Mouse (Mus musculus) embryonic facial prominence, embryonic 10.5 days (tissue): ENCODE measurements around the gene Capn7. TPM values are rescaled to one million over a fixed set of nuclear protein-coding genes. Genes with fewer than 3 reads are reported as not detected.

Experiments
- polyA plus RNA-seq: library from polyadenylated mRNA; unstranded; fragments of >200 nt; fragmentation: Nextera tagmentation; extraction: Ambion mirVana; gene quantifications from 2 replicates; pipeline ENCODE4 v1.2.1, GENCODE M21; 2016

The Capn7 gene
- polyA plus RNA-seq, 1 experiment from 2014 or later = 28.3 TPM

Other genes starting within 250 kb of the Capn7 start
- gene Smim4, start 207.7 kb upstream of the Capn7 start, polyA plus RNA-seq = 62.3 and 63.3 TPM in 2 replicates
- 589 and 605 TPM in 2 replicates for gene Nt5dc2, start 205.6 kb upstream of the Capn7 start, polyA plus RNA-seq
- 21.0 and 22.3 TPM in 2 replicates for gene Stab1, start 168.0 kb upstream of the Capn7 start, polyA plus RNA-seq
- gene Tnnc1, start 128.3 kb upstream of the Capn7 start, polyA plus RNA-seq = 3.0 and 6.2 TPM in 2 replicates
- 476 and 493 TPM in 2 replicates for gene Nisch, start 119.7 kb upstream of the Capn7 start, polyA plus RNA-seq
- gene Sema3g, start 118.8 kb upstream of the Capn7 start, polyA plus RNA-seq = 0.76 and 0.79 TPM in 2 replicates
- gene Phf7, start 85.3 kb upstream of the Capn7 start, polyA plus RNA-seq = 12.0 and 12.8 TPM in 2 replicates
- gene Bap1, start 85.2 kb upstream of the Capn7 start, polyA plus RNA-seq = 139 and 144 TPM in 2 replicates
- 4.7 and 5.0 TPM in 2 replicates for gene Dnah1, start 12.7 kb upstream of the Capn7 start, polyA plus RNA-seq
- 26.3 and 30.2 TPM in 2 replicates for gene Sh3bp5, start 99.4 kb downstream of the Capn7 start, polyA plus RNA-seq
- gene Eaf1, start 157.8 kb downstream of the Capn7 start, polyA plus RNA-seq = 32.6 and 35.8 TPM in 2 replicates
- 79.1 and 86.2 TPM in 2 replicates for gene Mettl6, start 158.4 kb downstream of the Capn7 start, polyA plus RNA-seq